Comparison of ENCODE assay signal across 7 mouse cellular contexts in genomic region chr11:69758971-69759721, GRCm38 (mm10). TPM values are rescaled to one million over a fixed set of nuclear protein-coding genes. Genes with fewer than 3 reads are reported as not detected.
A peak's percentile ranks its signal among the peaks of the same experiment; 100 is the strongest.
DNase-seq lines count a peak whose midpoint lies in the region; ATAC-seq and TF ChIP-seq lines count a peak whose summit lies in the region.

No protein-coding gene starts in this region.

- peak overlapping the region; percentile 99 for H3K27ac ChIP-seq in intestine, embryonic 15.5 days
- peak overlapping the region; percentile 96 for H3K27ac ChIP-seq in spleen, adult 2 months (ENCODE audit: insufficient read depth, low read length)

- WGBS in intestine, embryonic 15.5 days: under 1% methylated on average over 37 of the region's 37 CpGs
- WGBS in spleen, adult 2 months: under 1% methylated on average over 37 of the region's 37 CpGs

- no peaks in the 10 kb centered on the region for H3K36me3 ChIP-seq in intestine, embryonic 15.5 days
- H3K36me3 ChIP-seq in spleen, adult 2 months (ENCODE audit: control insufficient read depth, insufficient read depth, low read length): no peaks in the 10 kb centered on the region

- H3K4me2 ChIP-seq in intestine, embryonic 15.5 days (replicated peaks): peak overlapping the region; percentile 84

- H3K9ac ChIP-seq in intestine, embryonic 15.5 days: peak overlapping the region; percentile 64

- no peaks in the 10 kb centered on the region for H3K9me3 ChIP-seq in intestine, embryonic 15.5 days

- peak overlapping the region; percentile 52 for H3K4me3 ChIP-seq in intestine, embryonic 15.5 days (replicated peaks)
- peak overlapping the region; percentile 65 for H3K4me3 ChIP-seq in spleen, adult 2 months (ENCODE audit: extremely low read depth, insufficient read depth, insufficient read length)

- H3K27me3 ChIP-seq in intestine, embryonic 15.5 days (replicated peaks): no peaks in the 10 kb centered on the region
- H3K27me3 ChIP-seq in spleen, adult 2 months (ENCODE audit: control insufficient read depth, insufficient read depth, low read length): no peaks in the 10 kb centered on the region

- ATAC-seq in intestine, embryonic 15.5 days: peak; percentile 92

- intact Hi-C loops in gastrocnemius, postnatal 36 days (cut with DNase I): no loop called here
- intact Hi-C loops in left cerebral cortex, postnatal 25 days (cut with DNase I): loop anchor here (1.0 to 2.0 kb wide), 5 partner anchors 7 to 118 kb away; partner anchors contain the start of genes Nlgn2 and Senp3

- TF ChIP-seq CTCF in spleen, adult 2 months (IDR thresholded peaks at IDR 0.05; ENCODE audit: extremely low read depth, insufficient read depth, insufficient read length, insufficient replicate concordance): no peak

- H3K4me1 ChIP-seq in intestine, embryonic 15.5 days (replicated peaks): peaks cover 31% of the 10 kb centered on the region
- peaks cover 12% of the 10 kb centered on the region; the same call in 1 of the 2 replicates for H3K4me1 ChIP-seq in spleen, adult 2 months (ENCODE audit: control insufficient read depth, insufficient read depth, insufficient read length)

- peak; percentile 90 for DNase-seq in adrenal gland, postnatal 10 days
- DNase-seq in embryo, embryonic 11.5 days (ENCODE audit: low read depth, low spot score): peak; percentile 86
- DNase-seq in gastrocnemius, postnatal 36 days: peak; percentile 79 to 83
- DNase-seq in left cerebral cortex, postnatal 25 days (ENCODE audit: low spot score in 2 of 2): peak; percentile 86 to 96
- DNase-seq in mesoderm, embryonic 11.5 days (ENCODE audit: low read depth, low spot score): peak; percentile 95
- DNase-seq in spleen, adult 2 months (ENCODE audit: low read depth in 1 of 2, low spot score in 2 of 2): peak; percentile 81 to 93

- no peak; the same call in 1 of the 2 replicates for TF ChIP-seq POLR2A in spleen, adult 2 months (IDR thresholded peaks at IDR 0.05; ENCODE audit: low read depth, low read length)

RNA-seq across cellular contexts. Expression of gene Polr2a, which starts 0.7 kb away (rescaled TPM):
- total RNA-seq in adrenal gland, postnatal 10 days (2021): 10 to 100 TPM; 53.9 to 67.5 TPM
- 10 to 100 TPM; 28.7 to 29.2 TPM for total RNA-seq in gastrocnemius, postnatal 36 days (2021)
- 18.1 and 19.1 TPM in 2 replicates for polyA plus RNA-seq in intestine, embryonic 15.5 days (2015; fragmentation: Nextera tagmentation; extraction: Ambion mirVana)
- total RNA-seq in left cerebral cortex, postnatal 25 days (2021): 10 to 100 TPM; 53.3 to 53.6 TPM
- 43.8 and 45.4 TPM in 2 replicates for polyA plus RNA-seq in spleen, adult 2 months (2012; rRNA removed)

RNA-seq across cellular contexts. Expression of gene Slc35g3, which starts 2.6 kb away (rescaled TPM):
- total RNA-seq in adrenal gland, postnatal 10 days (2021): not detected
- total RNA-seq in gastrocnemius, postnatal 36 days (2021): not detected
- polyA plus RNA-seq in intestine, embryonic 15.5 days (2015; fragmentation: Nextera tagmentation; extraction: Ambion mirVana): 0.15 and 0.16 TPM in 2 replicates
- not detected for total RNA-seq in left cerebral cortex, postnatal 25 days (2021)
- polyA plus RNA-seq in spleen, adult 2 months (2012; rRNA removed): not detected in 2 replicates

RNA-seq across cellular contexts. Expression of gene Zbtb4, which starts 6.6 kb away (rescaled TPM):
- 10 to 100 TPM; 35.5 to 41.2 TPM for total RNA-seq in adrenal gland, postnatal 10 days (2021)
- 10 to 100 TPM; 24.3 to 26.2 TPM for total RNA-seq in gastrocnemius, postnatal 36 days (2021)
- 2.3 and 2.4 TPM in 2 replicates for polyA plus RNA-seq in intestine, embryonic 15.5 days (2015; fragmentation: Nextera tagmentation; extraction: Ambion mirVana)
- total RNA-seq in left cerebral cortex, postnatal 25 days (2021): 100 to 1,000 TPM; 110 to 114 TPM
- 28.4 and 37.0 TPM in 2 replicates for polyA plus RNA-seq in spleen, adult 2 months (2012; rRNA removed)

RNA-seq across cellular contexts. Expression of gene Chrnb1, which starts 36.6 kb away (rescaled TPM):
- 1 to 10 TPM; 2.3 to 7.9 TPM for total RNA-seq in adrenal gland, postnatal 10 days (2021)
- total RNA-seq in gastrocnemius, postnatal 36 days (2021): 10 to 100 TPM; 29.2 to 33.1 TPM
- 3.5 and 4.3 TPM in 2 replicates for polyA plus RNA-seq in intestine, embryonic 15.5 days (2015; fragmentation: Nextera tagmentation; extraction: Ambion mirVana)
- total RNA-seq in left cerebral cortex, postnatal 25 days (2021): 1 to 10 TPM; 1.3 to 2.0 TPM
- 7.1 and 8.4 TPM in 2 replicates for polyA plus RNA-seq in spleen, adult 2 months (2012; rRNA removed)

RNA-seq across cellular contexts. Expression of gene Fgf11, which starts 42.5 kb away (rescaled TPM):
- 1 to 10 TPM; 2.4 to 3.8 TPM for total RNA-seq in adrenal gland, postnatal 10 days (2021)
- 1 to 10 TPM; 4.6 to 4.8 TPM for total RNA-seq in gastrocnemius, postnatal 36 days (2021)
- 1.2 and 1.4 TPM in 2 replicates for polyA plus RNA-seq in intestine, embryonic 15.5 days (2015; fragmentation: Nextera tagmentation; extraction: Ambion mirVana)
- 10 to 100 TPM; 14.9 to 17.2 TPM for total RNA-seq in left cerebral cortex, postnatal 25 days (2021)
- polyA plus RNA-seq in spleen, adult 2 months (2012; rRNA removed): 1.1 and 1.2 TPM in 2 replicates

Comparison
In these comparisons a context has a peak if more than half of its experiments do, and no peak if none do; other contexts are left out.
1. Peak in every context shown above with its lines: DNase-seq, ATAC-seq, H3K4me3 ChIP-seq and H3K27ac ChIP-seq.